Mouse (Mus musculus) olfactory bulb, adult 2 months (tissue): ENCODE measurements around the gene Ntrk3.

Experiments
- CTCF ChIP-seq: fragments of 200-500 bp; IDR thresholded peaks from 2 replicates; pipeline ENCODE4 v1.5.1; 2012; ENCODE audit warnings: low read depth, mild to moderate bottlenecking, low read length, moderate library complexity; ENCODE audit not compliant: insufficient read depth
- POLR2A ChIP-seq: fragments of 200-500 bp; IDR thresholded peaks from 2 replicates; pipeline ENCODE4 v1.6.1; 2012; ENCODE audit warnings: mild to moderate bottlenecking, low read depth, low read length, moderate library complexity; ENCODE audit not compliant: insufficient read depth

GRCm38 (mm10) chr7:78294322-78294721 lies 443.5 kb downstream of the Ntrk3 start:
- TF ChIP-seq CTCF (no peak), POLR2A (no peak)
